Mouse (Mus musculus) right cerebral cortex, postnatal 14 days (tissue): ENCODE data around the gene Vwa7.
"Not testable (repeated sequence)": the region's sequence is repeated elsewhere in the genome, so short reads cannot be mapped to it uniquely, and the experiment has no call there.

Source experiments
- DNase-seq: peaks from one replicate; pipeline ENCODE4 v3.0.0; 2022

Gene Vwa7

GRCm38 (mm10) chr17:35016376-35016775 lies at the start of gene Vwa7:
TSS of gene Vwa7 (plus strand) at chr17:35016579.
- peak; percentile 44 for DNase-seq

GRCm38 (mm10) chr17:34969822-34970221 lies 46.6 kb upstream of the Vwa7 start, which contains the start of gene Gm20481:
TSS of gene Gm20481 (plus strand) at chr17:34969912.
- not testable (repeated sequence) for DNase-seq

GRCm38 (mm10) chr17:34970850-34971249 lies 45.5 kb upstream of the Vwa7 start:
- not testable (repeated sequence) for DNase-seq

GRCm38 (mm10) chr17:34971694-34972068 lies 44.7 kb upstream of the Vwa7 start:
- not testable (repeated sequence) for DNase-seq

DNA sequence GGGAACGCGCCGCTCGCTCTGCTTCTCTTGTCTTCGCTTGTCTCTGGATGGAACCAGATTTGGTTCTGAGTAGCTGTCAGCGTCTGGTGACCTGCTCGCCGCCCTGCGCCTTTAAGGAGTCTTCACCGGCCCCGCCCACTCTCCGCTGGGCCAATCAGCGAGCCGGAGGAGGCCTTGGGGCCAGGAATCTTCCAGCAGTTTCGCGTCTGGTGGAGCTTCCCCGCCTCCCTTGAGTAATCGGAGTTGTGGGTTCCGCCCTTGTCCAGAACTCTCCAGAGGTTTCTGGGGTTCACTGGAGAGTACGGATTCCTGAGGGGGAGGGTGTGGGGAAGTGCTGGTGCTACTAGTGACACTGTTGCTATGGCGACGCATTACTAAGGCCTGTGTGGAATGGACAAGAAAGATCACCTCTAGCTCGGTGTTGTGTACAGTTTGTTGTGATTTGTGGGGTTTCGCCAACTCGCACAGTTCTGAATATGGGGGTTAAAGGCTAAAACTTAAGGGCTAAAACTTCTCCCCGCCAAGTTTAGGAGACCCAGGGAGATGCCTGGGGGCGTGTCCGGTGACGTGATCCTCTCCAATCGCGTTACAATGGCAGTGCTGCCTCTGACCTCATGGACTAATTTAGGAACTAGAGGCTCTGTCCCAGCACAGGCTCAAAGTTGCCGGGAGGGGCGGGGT lies 44.2 kb upstream of the Vwa7 start, which contains the start of the genes Hspa1a and Hspa1l:
Hspa1a (minus strand) TSS at position 88 of the 681 bp plus-strand sequence.
Hspa1l (plus strand) TSS at position 635 of the 681 bp plus-strand sequence.
- peak; percentile 51 for DNase-seq

GRCm38 (mm10) chr17:34975581-34976492 lies 40.5 kb upstream of the Vwa7 start:
- DNase-seq = no peak

DNA sequence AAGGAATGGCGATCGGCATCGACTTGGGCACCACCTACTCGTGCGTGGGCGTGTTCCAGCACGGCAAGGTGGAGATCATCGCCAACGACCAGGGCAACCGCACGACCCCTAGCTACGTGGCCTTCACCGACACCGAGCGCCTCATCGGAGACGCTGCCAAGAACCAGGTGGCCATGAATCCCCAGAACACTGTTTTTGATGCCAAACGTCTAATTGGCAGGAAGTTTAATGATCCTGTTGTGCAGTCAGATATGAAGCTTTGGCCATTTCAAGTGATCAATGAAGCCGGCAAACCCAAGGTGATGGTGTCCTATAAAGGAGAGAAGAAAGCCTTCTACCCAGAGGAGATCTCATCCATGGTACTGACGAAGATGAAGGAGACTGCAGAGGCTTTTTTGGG lies 39.4 kb upstream of the Vwa7 start:
- DNase-seq = no peak

DNA sequence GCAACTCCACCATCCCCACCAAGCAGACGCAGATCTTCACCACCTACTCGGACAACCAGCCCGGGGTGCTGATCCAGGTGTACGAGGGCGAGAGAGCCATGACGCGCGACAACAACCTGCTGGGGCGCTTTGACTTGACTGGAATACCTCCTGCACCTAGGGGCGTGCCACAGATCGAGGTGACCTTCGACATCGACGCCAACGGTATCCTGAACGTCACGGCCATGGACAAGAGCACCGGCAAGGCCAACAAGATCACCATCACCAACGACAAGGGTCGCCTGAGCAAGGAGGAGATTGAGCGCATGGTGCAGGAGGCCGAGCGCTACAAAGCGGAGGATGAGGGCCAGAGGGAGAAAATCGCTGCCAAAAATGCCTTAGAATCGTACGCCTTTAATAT lies 38.1 kb upstream of the Vwa7 start:
- DNase-seq = no peak

DNA sequence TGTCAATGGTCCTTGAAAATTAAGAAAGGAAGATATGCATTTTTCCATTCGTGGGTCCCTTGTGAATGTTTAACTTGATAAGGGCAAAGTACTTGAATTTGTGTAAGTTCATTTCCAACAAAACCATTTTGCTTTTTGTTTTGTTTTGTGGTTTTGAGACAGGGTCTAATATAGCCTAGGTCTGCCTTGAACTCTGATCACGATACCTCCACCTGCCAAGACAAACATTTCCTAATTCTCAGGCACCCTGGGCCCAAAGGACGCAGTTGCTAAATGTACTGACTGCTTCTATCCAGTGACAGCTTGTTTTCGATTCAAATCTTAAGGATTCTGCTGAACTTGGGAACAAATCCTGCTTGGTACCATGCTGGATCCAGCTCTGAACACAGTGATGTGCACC lies 36.7 kb upstream of the Vwa7 start:
- DNase-seq = no peak

DNA sequence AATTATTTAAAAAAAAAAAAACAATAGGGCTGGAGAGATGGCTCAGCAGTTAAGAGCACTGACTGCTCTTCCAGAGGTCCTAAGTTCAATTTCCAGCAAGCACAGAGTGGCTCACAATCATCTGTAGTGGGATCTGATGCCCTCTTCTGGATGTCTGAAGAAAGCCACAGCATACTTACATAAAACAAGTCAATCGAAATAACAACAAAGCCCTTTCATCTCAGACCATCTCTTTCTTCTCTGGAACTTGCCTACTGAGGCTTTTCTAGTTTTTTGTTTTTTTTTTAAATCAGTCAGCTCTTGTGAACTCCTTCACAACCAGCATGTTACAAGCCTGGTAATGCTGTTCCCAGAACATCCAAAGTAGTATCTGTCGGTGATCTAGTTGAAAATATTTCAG lies 35.7 kb upstream of the Vwa7 start:
- DNase-seq = no peak

DNA sequence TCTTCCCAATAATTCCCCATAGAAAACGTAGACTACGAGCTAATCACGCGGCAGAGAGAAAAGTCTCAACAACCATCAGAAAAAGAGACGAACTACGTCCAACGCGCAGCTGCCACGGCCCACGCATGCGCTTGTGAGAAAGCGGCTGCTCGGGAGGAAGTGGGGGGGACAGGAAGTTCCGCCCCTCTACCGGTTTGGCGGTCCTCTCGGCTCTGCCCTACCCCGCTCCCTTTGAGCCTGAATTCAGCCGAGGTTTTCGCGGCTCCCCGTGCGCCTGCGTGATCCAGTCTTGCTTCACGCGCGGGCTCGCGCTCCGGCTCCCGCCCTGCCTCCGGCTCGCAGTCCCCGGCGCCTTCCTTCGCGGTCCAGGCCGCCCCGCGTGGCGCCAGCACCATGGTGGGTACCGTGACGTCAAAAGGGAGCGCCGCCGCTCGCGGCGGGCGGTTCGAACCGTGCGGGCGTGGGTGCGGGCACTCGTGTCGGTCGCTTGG lies 34.6 kb upstream of the Vwa7 start, which contains the start of gene Lsm2:
Lsm2 (plus strand) TSS at position 173 of the 491 bp plus-strand sequence.
- peak; percentile 87 for DNase-seq

GRCm38 (mm10) chr17:34982328-34982727 lies 34.1 kb upstream of the Vwa7 start:
- DNase-seq = no peak

GRCm38 (mm10) chr17:34984218-34984617 lies 32.2 kb upstream of the Vwa7 start:
- DNase-seq = no peak

GRCm38 (mm10) chr17:34994751-34995150 lies 21.6 kb upstream of the Vwa7 start:
- DNase-seq = no peak

GRCm38 (mm10) chr17:34995192-34995591 lies 21.2 kb upstream of the Vwa7 start:
- DNase-seq = not testable (repeated sequence)

GRCm38 (mm10) chr17:34995927-34996326 lies 20.5 kb upstream of the Vwa7 start:
- not testable (repeated sequence) for DNase-seq

DNA sequence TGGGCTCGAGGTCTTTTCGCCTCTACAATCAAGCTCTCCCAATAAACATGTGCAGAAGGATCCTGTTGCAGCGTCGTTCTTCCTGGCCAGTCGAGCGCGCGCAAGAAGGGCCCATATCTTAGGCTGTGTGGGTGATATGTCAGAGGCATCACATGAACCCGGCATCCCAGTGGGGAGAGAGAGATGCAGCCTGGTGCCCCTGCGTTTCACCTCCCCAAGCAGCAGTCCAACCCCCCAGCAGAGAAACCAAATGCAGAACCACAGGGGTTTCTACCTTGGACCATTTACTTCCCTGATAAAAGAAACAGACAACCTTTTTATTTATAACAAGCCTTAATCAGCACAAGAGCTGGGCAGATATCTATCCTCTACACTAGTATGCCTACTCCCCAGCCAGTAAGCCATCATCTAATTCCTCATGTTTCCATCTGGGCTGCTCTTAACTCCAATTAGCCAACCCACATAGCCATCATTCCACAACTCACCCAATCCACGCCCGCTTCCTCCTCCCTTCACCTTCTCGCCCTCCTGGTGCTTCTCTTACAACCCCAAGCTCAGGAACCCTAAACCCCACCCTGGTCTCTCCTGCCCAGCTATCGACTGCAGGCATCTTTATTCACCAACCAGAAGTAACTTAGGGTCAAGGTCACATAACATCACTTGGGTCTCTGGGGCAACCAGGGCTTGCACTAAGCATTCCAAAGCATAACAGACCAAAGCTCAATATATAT lies 19.8 kb upstream of the Vwa7 start:
- DNase-seq = no peak

GRCm38 (mm10) chr17:34997142-34997483 lies 19.3 kb upstream of the Vwa7 start:
- no peak for DNase-seq

- no peak for DNase-seq
Measured at GRCm38 (mm10) chr17:34998526-34999430, 17.6 kb upstream of the Vwa7 start.

DNA sequence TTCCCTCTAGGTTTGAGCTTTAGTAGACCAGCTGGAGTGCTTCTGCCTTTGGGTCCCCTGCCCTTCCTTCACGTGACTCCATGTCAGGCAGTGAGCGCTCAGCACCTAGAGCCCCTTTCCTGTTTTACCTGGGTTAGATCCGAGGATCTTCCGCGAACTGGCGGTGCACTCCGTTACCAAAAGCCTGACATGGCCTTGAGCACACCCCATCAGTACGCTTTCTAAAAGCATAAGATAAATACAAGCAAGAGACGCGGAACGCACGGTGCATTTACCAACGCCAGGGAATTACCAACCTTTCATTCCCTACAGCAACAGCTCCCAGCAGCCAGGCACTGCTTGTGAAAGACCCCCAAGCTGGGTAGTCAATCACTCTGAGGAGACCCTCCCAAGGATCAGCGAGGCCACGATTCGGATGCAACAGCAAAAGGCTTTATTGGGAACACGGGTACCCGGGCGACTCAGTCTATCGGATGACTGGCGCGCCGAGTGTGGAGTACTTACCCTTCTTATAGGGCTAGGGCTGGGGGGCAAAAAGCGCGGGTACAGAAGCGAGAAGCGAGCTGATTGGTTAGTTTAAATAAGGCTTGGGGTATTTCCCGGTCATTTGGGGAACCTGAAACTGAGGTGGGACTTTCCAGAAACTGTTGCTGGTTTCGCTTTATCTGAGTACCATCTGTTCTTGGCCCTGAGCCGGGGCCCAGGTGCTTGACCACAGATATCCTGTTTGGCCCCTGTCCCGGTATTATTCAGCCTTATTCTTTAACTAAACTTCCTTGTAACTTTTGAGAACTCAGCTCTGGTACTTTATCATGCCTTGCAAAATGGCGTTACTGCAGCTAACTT lies 16.3 kb upstream of the Vwa7 start:
- DNase-seq = not testable (repeated sequence)
